Mouse (Mus musculus): Measurements from ENCODE around the gene Jag2. TPM values are rescaled to one million over a fixed set of nuclear protein-coding genes. Genes with fewer than 3 reads are reported as not detected.

Jag2 gene
- polyA plus RNA-seq, 1 experiment = 0.25 TPM

DNA sequence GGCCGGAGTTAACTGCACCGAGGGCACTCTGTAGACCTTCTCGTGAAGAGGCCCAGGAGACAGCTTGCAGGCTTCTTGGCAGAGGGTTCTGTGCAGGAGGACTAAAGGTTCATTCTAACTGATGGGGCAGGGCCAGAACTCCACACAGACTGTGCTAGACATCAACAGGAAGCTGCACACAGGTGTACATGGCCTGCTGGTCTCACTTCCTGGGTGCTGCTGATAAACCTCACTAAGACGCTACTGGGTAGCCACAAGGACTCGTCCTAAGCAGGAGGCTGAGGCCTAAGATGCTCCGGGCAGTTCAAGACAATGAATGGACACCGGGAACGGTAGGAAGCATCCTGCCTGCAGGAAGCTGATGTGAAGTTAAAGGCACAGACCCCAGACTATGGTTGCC is 29.8 kb upstream of the Jag2 start:
- H3K4me3 ChIP-seq (ENCODE audit: insufficient read depth, low read length) = no peak overlapping the region
- no peaks in the 10 kb centered on the region for H3K4me1 ChIP-seq (ENCODE audit: control insufficient read depth, insufficient read depth, low read length)
- TF ChIP-seq POLR2A (IDR thresholded peaks at IDR 0.05; ENCODE audit: low read depth, low read length) = no peak
- TF ChIP-seq CTCF (IDR thresholded peaks at IDR 0.05; ENCODE audit: borderline replicate concordance, insufficient read depth, low read length) = no peak
- no peak overlapping the region for H3K27ac ChIP-seq (ENCODE audit: insufficient read depth, low read length)

DNA sequence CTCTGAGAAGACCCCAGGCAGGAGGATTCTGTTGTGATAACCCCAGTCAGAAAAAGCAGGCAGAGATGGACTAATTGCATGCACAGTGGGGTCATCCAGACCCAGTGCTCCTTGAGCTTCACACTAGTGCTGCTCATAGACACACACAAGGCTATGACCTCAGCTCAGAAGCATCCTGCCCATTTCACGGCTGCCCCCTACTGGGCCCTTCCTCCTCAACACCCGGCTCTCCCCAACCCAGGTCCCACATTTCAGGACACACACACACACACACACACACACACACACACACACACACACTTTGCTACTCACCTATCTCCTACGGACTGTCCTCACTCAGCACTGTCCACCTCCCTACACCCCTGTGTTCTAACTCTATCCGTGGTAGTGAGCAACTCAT is 28.7 kb upstream of the Jag2 start:
- H3K27ac ChIP-seq (ENCODE audit: insufficient read depth, low read length) = no peak overlapping the region
- H3K4me1 ChIP-seq (ENCODE audit: control insufficient read depth, insufficient read depth, low read length) = no peaks in the 10 kb centered on the region
- H3K4me3 ChIP-seq (ENCODE audit: insufficient read depth, low read length) = no peak overlapping the region
- TF ChIP-seq POLR2A (IDR thresholded peaks at IDR 0.05; ENCODE audit: low read depth, low read length) (no peak), CTCF (IDR thresholded peaks at IDR 0.05; ENCODE audit: borderline replicate concordance, insufficient read depth, low read length) (peak; percentile 51; the same call in 1 of the 2 replicates)

DNA sequence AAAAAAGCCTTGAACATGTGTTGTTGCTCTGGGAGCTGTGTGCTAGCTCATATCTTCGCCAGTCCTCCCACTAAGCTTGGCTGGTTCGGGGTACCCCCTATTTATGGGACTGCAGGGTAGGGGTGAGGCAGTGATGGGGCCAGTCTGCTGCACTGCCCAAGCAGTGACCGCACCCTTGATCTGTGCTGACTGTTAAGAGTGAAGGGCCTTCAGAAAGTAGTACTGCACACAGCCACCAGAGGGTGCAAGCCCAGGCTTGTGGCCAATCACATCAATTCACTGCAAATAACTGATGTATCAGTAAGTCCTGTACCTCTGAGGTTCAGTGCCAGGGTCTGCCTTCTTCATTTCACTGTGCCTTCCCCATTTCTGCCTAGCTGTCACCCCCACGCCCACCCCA is 26.2 kb upstream of the Jag2 start:
- Histone ChIP-seq H3K27ac (ENCODE audit: insufficient read depth, low read length) (no peak overlapping the region), H3K4me1 (ENCODE audit: control insufficient read depth, insufficient read depth, low read length) (no peaks in the 10 kb centered on the region), H3K4me3 (ENCODE audit: insufficient read depth, low read length) (no peak overlapping the region)
- peak; percentile 84; the same call in 1 of the 2 replicates for TF ChIP-seq CTCF (IDR thresholded peaks at IDR 0.05; ENCODE audit: borderline replicate concordance, insufficient read depth, low read length)
- no peak for TF ChIP-seq POLR2A (IDR thresholded peaks at IDR 0.05; ENCODE audit: low read depth, low read length)

DNA sequence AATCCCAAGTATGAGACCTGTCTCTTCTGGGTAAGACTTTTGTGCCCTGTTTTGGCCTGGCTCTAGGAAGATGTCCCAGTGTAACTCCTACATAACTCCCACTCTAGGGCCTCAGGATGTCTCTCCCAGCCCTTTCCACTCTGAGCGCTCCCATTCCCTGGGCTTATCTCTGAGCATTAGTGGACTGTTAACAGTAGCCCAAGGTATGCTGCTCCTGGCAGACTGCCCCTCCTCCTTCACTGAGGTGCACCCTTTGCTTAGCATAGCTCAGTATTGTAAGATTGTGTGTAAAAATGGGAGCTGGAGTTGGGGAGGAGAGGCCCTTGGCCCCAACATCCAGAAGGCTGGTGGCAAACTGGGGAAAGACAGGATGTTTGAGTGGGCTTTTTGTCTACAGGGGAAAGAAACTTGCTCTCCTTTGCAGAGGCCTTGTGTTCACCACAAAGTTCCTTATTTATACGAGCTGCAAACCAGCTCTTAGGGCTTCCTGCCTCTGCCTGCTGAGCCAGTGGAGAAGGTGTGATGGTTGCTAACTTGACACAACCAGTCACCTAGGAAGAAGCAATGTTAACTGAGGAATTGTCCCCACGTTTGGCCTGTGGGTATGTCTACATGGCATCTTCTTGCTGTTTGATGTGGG is 23.5 kb upstream of the Jag2 start:
- Histone ChIP-seq H3K4me1 (ENCODE audit: control insufficient read depth, insufficient read depth, low read length) (no peaks in the 10 kb centered on the region), H3K4me3 (ENCODE audit: insufficient read depth, low read length) (no peak overlapping the region), H3K27ac (ENCODE audit: insufficient read depth, low read length) (no peak overlapping the region)
- TF ChIP-seq CTCF (IDR thresholded peaks at IDR 0.05; ENCODE audit: borderline replicate concordance, insufficient read depth, low read length) = no peak
- no peak for TF ChIP-seq POLR2A (IDR thresholded peaks at IDR 0.05; ENCODE audit: low read depth, low read length)

DNA sequence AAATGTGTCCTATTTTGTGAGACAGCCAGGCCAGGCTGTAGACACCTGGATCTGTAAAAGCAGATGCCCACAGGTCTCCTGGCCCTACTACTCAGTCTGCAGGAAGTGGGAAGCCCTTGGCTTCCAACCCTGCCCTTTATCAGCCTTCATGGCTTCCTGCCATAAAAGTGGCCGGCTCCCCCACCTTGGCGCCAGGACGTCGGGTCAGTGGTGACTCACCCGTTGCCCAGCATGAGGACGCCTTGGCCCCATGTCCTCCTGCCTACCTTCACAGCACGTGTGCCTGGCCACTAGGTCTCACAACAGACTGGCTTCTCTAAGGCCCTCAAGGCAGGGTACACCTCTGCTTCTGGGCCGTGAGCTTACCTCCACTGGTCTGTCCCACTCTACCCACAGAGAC is 22.9 kb upstream of the Jag2 start:
- Histone ChIP-seq H3K4me3 (ENCODE audit: insufficient read depth, low read length) (no peak overlapping the region), H3K4me1 (ENCODE audit: control insufficient read depth, insufficient read depth, low read length) (no peaks in the 10 kb centered on the region), H3K27ac (ENCODE audit: insufficient read depth, low read length) (no peak overlapping the region)
- TF ChIP-seq CTCF (IDR thresholded peaks at IDR 0.05; ENCODE audit: borderline replicate concordance, insufficient read depth, low read length) = no peak
- TF ChIP-seq POLR2A (IDR thresholded peaks at IDR 0.05; ENCODE audit: low read depth, low read length) = no peak

DNA sequence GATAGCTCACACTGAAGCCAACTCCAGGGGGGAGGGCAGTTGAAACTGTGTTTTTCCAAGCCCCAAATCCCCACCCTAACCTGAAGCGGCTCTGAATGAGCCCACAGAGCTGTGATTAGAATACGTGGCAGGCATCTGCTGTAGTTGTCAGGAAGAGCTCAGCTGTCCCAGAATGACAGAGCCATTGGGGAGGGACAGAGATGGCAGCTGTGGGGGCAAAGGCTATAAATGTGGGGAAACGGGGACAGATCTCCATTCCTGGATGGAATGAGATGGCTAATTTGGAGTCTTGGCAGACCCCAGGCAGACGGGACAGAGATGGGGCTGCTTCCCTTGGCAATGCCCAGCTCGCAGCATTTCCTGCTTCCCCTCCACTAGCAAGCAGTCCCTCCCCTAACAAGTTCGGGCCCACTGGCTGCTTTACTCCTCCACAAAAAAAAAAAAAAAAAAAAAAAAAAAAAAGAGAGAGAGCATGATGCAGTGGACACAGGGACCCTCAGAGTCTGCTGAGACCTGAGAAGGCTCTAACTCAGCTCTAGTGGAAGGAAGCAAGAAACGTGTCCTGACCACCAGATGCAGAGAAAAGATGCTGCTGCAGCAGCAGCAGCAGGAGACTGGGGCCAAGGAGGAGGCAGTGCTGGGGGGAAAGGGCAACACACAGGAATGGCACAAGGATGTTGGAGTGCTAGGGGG is 21.7 kb upstream of the Jag2 start:
- no peak overlapping the region for H3K4me3 ChIP-seq (ENCODE audit: insufficient read depth, low read length)
- no peak overlapping the region for H3K27ac ChIP-seq (ENCODE audit: insufficient read depth, low read length)
- no peaks in the 10 kb centered on the region for H3K4me1 ChIP-seq (ENCODE audit: control insufficient read depth, insufficient read depth, low read length)
- TF ChIP-seq POLR2A (IDR thresholded peaks at IDR 0.05; ENCODE audit: low read depth, low read length) (no peak), CTCF (IDR thresholded peaks at IDR 0.05; ENCODE audit: borderline replicate concordance, insufficient read depth, low read length) (no peak)

DNA sequence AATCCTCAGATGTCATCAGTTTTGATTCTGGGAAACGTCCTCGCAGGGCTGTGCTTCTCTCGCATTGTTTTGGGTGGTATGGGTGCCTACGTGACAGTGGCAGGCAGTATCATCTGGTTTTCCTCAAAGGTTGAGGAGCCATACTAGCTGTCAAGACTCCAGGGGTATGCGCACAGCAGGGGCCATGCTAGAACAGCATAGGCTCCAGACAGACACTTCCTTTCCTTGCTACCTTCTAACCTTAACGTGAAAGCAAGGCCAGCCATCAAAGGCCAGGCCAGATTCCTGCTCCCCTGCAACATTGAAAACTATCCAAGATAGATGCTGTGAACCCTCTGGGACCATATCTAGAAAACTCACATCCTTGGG is 21.2 kb upstream of the Jag2 start:
- no peak overlapping the region for H3K4me3 ChIP-seq (ENCODE audit: insufficient read depth, low read length)
- no peak overlapping the region for H3K27ac ChIP-seq (ENCODE audit: insufficient read depth, low read length)
- H3K4me1 ChIP-seq (ENCODE audit: control insufficient read depth, insufficient read depth, low read length) = no peaks in the 10 kb centered on the region
- TF ChIP-seq CTCF (IDR thresholded peaks at IDR 0.05; ENCODE audit: borderline replicate concordance, insufficient read depth, low read length) (no peak), POLR2A (IDR thresholded peaks at IDR 0.05; ENCODE audit: low read depth, low read length) (no peak)

DNA sequence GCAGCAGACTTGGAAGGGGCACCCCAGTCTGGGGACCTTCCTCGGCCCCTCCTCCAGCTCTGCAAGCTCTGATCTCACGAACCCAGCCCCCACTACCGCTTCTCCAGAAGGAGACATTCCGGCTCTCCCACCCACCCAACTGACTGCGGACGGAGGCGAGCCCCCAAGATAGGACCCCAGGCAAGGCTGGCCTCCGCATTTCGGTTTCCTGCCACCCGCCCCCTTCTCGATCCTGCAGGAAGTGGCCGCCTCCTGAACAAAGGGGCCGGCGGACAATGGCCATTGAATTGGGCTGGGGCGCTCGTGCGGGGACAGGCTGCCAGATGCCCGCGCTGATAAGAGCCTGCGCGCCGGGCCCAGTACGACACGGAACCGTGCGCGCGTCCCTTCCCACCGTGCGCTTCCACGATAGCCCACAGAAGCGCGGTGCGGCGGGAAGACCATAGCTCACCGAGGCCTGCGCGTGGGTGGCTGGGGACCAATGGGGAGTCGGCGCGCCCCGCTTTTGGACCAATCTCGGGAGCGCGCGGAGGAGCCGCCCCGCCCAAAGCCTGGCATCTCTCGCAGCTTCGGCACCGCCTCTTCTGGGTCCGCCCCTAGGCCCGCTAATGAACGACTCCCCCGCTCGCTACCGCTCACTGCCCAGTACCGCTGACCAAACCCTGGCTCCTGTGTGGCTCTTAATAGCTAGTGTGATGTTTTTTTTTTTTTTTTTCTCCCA is 20.6 kb upstream of the Jag2 start:
- no peak for TF ChIP-seq CTCF (IDR thresholded peaks at IDR 0.05; ENCODE audit: borderline replicate concordance, insufficient read depth, low read length)
- peak; percentile 71 for TF ChIP-seq POLR2A (IDR thresholded peaks at IDR 0.05; ENCODE audit: low read depth, low read length)
- peak overlapping the region; percentile 53 for H3K4me3 ChIP-seq (ENCODE audit: insufficient read depth, low read length)
- H3K27ac ChIP-seq (ENCODE audit: insufficient read depth, low read length) = no peak overlapping the region
- no peaks in the 10 kb centered on the region for H3K4me1 ChIP-seq (ENCODE audit: control insufficient read depth, insufficient read depth, low read length)

DNA sequence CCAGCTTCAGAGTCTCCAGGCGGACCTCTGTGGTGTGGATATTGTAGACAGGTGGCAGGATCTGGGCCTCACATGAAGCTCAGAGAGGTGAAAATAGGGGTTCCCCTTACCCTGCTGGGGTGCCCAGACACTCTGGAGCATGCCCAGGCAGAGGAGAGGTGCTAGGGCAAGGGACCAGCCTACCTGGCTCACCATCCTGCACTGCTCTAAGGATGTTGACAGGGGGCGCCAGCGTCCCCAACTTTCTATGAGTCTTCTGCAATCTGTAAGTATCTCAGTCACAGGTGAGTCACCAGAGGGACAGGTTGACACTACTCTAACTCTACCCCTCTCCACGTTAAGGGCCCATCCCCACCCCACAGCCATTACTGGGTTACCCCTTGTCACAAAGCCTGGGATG is 17.7 kb upstream of the Jag2 start:
- TF ChIP-seq CTCF (IDR thresholded peaks at IDR 0.05; ENCODE audit: borderline replicate concordance, insufficient read depth, low read length) (peak; percentile 6; the same call in 1 of the 2 replicates), POLR2A (IDR thresholded peaks at IDR 0.05; ENCODE audit: low read depth, low read length) (no peak)
- Histone ChIP-seq H3K27ac (ENCODE audit: insufficient read depth, low read length) (no peak overlapping the region), H3K4me3 (ENCODE audit: insufficient read depth, low read length) (no peak overlapping the region), H3K4me1 (ENCODE audit: control insufficient read depth, insufficient read depth, low read length) (no peaks in the 10 kb centered on the region)

DNA sequence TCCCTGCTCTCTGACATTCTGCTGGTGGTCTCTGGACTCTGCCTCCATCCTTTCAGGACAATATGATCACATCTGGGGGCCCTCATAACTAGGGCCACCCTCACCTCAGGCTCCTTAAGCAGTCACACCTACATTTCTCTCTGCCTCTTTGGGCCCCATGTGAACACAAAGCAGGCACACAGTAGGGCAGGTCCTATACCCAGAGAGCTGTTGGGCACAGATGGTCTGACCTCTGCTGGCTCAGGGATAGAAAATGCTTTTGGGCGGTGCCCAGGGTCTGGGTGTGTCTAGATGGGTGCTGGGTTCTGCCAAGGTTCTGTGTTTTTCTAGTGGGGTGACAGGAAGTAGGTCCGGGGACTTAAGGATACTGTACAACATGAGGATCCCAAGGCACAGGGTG is 14.1 kb upstream of the Jag2 start:
- Histone ChIP-seq H3K27ac (ENCODE audit: insufficient read depth, low read length) (no peak overlapping the region), H3K4me3 (ENCODE audit: insufficient read depth, low read length) (no peak overlapping the region), H3K4me1 (ENCODE audit: control insufficient read depth, insufficient read depth, low read length) (no peaks in the 10 kb centered on the region)
- TF ChIP-seq CTCF (IDR thresholded peaks at IDR 0.05; ENCODE audit: borderline replicate concordance, insufficient read depth, low read length) = no peak
- TF ChIP-seq POLR2A (IDR thresholded peaks at IDR 0.05; ENCODE audit: low read depth, low read length) = no peak
